Mouse (Mus musculus) adrenal gland, postnatal 4 days (tissue): ENCODE results near the gene Il1r1. TPM values are rescaled to one million over a fixed set of nuclear protein-coding genes. Genes with fewer than 3 reads are reported as not detected.

ENCODE experiments used
- DNase-seq, 2 experiments: peaks; one replicate each; pipeline ENCODE4 v3.0.0; 2021 to 2022; ENCODE audit warnings: low spot score in 2 of 2, mixed read lengths in 2 of 2
- total RNA-seq, 2 experiments: library from RNA; stranded (reverse); gene quantifications; 2 replicates each; pipeline ENCODE4 v1.2.3; 2021

Gene Il1r1
- total RNA-seq, 2 experiments from 2014 or later: 8.2 to 8.8 TPM

DNA sequence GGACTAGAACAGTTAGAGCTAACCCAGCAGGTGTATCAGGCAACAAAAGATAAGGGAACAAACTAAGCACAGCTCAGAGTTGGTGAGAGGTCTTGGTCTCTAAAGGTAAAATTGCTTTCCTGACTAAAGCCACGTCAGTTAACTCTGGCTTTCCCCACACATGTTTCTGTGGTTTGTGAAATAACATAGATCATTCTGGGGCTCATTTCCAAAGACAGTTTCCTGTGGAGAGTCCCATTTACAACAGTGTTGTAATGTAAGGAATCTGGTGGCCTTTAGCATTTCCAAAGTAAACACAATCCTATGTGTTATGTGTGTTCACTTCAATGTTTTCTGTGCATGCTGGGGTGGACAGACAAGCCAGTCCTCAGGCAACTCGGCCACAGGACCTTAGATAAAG, 134.9 kb downstream of the Il1r1 start:
- DNase-seq: no peak

GRCm38 (mm10) chr1:40360969-40361368, 136.1 kb downstream of the Il1r1 start:
- no peak for DNase-seq

DNA sequence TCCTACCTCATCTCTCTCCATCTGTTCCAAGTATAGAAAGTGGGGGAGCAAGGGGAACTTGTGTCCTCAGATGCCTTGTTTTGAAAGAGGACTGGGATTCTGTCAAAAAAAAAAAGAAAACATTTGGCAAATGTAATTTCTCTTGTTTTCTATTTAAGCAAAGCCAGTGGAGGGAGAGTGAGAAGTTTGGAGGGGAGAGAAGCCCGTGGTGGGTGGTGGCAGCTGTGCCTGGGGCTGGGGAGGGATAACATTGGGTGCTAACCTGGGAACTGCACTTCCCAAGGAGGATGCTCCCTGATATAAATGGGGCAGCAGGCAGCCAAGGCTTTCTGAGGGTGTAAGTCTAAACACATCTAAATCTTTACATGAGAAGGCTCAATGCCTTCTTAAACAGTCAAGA, 136.7 kb downstream of the Il1r1 start:
- no peak for DNase-seq

DNA sequence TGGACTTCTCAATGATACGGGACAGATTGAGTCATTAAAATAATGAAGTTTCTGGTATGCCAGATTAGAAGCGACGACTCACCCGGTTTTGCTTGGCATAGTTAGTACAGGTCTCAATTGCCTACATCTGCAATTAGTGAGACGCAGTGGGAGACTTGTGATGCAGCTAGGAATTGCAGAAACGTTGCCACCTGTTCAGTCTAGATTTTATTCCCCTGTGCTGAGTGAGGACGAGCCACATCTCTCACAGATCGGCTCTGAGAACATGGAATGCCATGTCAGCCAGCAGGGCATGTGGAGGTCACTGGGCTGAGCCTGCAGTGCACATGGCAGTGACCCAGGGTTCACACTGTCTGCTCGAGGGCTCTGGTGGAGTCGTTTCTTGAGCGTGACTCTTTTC, 137.9 kb downstream of the Il1r1 start:
- no peak for DNase-seq

Other genes with a start within 250 kb of the Il1r1 start
- under 1 TPM; 0.34 to 0.79 TPM for gene Il1r2, start 151.0 kb upstream of the Il1r1 start, total RNA-seq
- gene Il1rl2, start 99.5 kb downstream of the Il1r1 start, total RNA-seq: 1 to 10 TPM; 4.5 to 5.8 TPM
- 1 to 10 TPM in 1 of 2 experiments, under 1 TPM in 1; 0.98 to 1.3 TPM for gene Il1rl1, start 204.5 kb downstream of the Il1r1 start, total RNA-seq
- gene Il18r1, start 240.5 kb downstream of the Il1r1 start, total RNA-seq: under 1 TPM; 0.34 to 0.59 TPM